Mouse (Mus musculus): Measurements from ENCODE around the gene Rnf152. TPM values are rescaled to one million over a fixed set of nuclear protein-coding genes. Genes with fewer than 3 reads are reported as not detected.

Rnf152 gene
- total and polyA plus RNA-seq, 3 experiments, result under 0.01 TPM; not detected in 2

DNA sequence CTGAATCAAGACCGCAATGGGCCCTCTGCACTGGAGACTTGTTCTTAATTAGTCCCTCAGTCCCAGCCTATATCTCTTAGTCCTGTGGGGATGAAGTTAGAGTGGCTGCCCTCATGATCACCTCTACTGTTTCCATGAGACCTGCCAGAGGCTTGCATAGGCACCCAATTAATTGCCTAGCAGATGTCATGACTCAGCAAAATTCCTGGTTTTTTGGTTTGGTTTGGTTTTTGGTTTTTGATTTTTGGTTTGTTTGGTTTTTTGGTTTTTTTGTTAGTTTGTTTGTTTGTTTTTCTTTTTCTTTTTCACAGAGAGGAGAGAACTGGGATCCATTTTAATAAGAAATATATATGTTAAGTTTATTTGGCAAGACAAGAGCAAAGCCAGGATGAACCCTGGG lies 28.7 kb downstream of the Rnf152 start:
- Histone ChIP-seq H3K4me1 (ENCODE audit: control insufficient read depth in 1 of 2, insufficient read depth in 2 of 2) (no peaks in the 10 kb centered on the region), H3K27me3 (replicated peaks) (peaks cover 73% of the 10 kb centered on the region), H3K9me3 (replicated peaks; ENCODE audit: low read length) (no peaks in the 10 kb centered on the region), H3K36me3 (replicated peaks in 1 of 2; ENCODE audit: control insufficient read depth in 1 of 2, insufficient read depth in 1 of 2, low read length in 1 of 2) (no peaks in the 10 kb centered on the region), H3K27ac (ENCODE audit: insufficient read depth, low read depth) (no peak overlapping the region), H3K79me2 (replicated peaks; ENCODE audit: control insufficient read depth, extremely low read depth, insufficient read depth, poor library complexity, severe bottlenecking) (no peaks in the 10 kb centered on the region), H3K4me3 (replicated peaks in 1 of 3; ENCODE audit: low read depth in 2 of 3, low read length in 2 of 3, poor library complexity in 1 of 3) (no peak overlapping the region), H3K9ac (ENCODE audit: insufficient read depth, low read depth) (no peak overlapping the region), H3K4me2 (ENCODE audit: insufficient read depth, low read depth, poor library complexity, severe bottlenecking) (no peak overlapping the region)
- no peak for TF ChIP-seq MEF2A (IDR thresholded peaks at IDR 0.05; ENCODE audit: borderline replicate concordance, low read depth, low read length)
- peak; percentile 83 for TF ChIP-seq MAFK (IDR thresholded peaks at IDR 0.05; ENCODE audit: insufficient replicate concordance, low read length)
- no peak for TF ChIP-seq ZNF384 (IDR thresholded peaks at IDR 0.05; ENCODE audit: low read depth, low read length)
- no peak for TF ChIP-seq USF2 (conservative IDR thresholded peaks at IDR 0.05; ENCODE audit: low read depth, low read length)
- no peak for TF ChIP-seq JUND (conservative IDR thresholded peaks at IDR 0.05; ENCODE audit: low read depth, low read length)
- dilution Hi-C loops (cut with MboI; ENCODE audit: extremely low pct_ligation_motif_present, extremely low pct_unique_long_range_greater_than_20kb, low sequenced_read_pairs), result no loop called here
- DNase-seq (ENCODE audit: extremely low read depth), result no peak
- in situ Hi-C loops (cut with MboI; ENCODE audit: low pct_ligation_motif_present, low pct_unique_long_range_greater_than_20kb, low sequenced_read_pairs), result no loop called here

DNA sequence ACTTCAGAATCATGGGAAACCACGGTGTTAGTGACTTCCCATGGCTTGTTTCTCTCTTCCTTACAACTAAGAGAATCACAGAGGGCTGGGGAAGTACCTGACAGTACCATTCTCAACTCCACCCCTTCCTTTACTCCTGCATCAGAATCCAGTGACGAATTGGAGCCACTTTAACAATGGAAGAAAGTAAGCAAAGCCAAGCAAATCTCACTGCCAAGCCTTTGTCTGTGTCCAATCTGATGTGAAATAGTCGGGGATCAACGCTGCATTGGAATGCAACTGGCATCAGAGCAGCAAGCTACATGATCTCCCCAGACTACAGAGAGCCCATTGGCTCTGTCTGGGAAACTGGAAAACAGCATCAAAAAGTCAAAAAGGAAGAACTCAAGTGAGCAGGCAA lies 31.9 kb downstream of the Rnf152 start:
- dilution Hi-C loops (cut with MboI; ENCODE audit: extremely low pct_ligation_motif_present, extremely low pct_unique_long_range_greater_than_20kb, low sequenced_read_pairs) (no loop called here), in situ Hi-C loops (cut with MboI; ENCODE audit: low pct_ligation_motif_present, low pct_unique_long_range_greater_than_20kb, low sequenced_read_pairs) (no loop called here)
- Histone ChIP-seq H3K4me1 (ENCODE audit: control insufficient read depth in 1 of 2, insufficient read depth in 2 of 2) (no peaks in the 10 kb centered on the region), H3K9ac (ENCODE audit: insufficient read depth, low read depth) (no peak overlapping the region), H3K27me3 (replicated peaks) (peaks cover 66% of the 10 kb centered on the region), H3K27ac (ENCODE audit: insufficient read depth, low read depth) (no peak overlapping the region), H3K9me3 (replicated peaks; ENCODE audit: low read length) (no peaks in the 10 kb centered on the region), H3K79me2 (replicated peaks; ENCODE audit: control insufficient read depth, extremely low read depth, insufficient read depth, poor library complexity, severe bottlenecking) (no peaks in the 10 kb centered on the region), H3K36me3 (replicated peaks in 1 of 2; ENCODE audit: control insufficient read depth in 1 of 2, insufficient read depth in 1 of 2, low read length in 1 of 2) (no peaks in the 10 kb centered on the region), H3K4me2 (ENCODE audit: insufficient read depth, low read depth, poor library complexity, severe bottlenecking) (no peak overlapping the region), H3K4me3 (replicated peaks in 1 of 3; ENCODE audit: low read depth in 2 of 3, low read length in 2 of 3, poor library complexity in 1 of 3) (no peak overlapping the region)
- TF ChIP-seq SMC3 (IDR thresholded peaks at IDR 0.05; ENCODE audit: low read depth, low read length) (no peak), RCOR1 (conservative IDR thresholded peaks at IDR 0.05; ENCODE audit: low read depth, low read length) (no peak), MXI1 (IDR thresholded peaks at IDR 0.05; ENCODE audit: low read depth, low read length) (no peak), KAT2A (IDR thresholded peaks at IDR 0.05; ENCODE audit: insufficient replicate concordance, low read length) (no peak), TCF12 (IDR thresholded peaks at IDR 0.05; ENCODE audit: low read depth, low read length) (no peak), MEF2A (IDR thresholded peaks at IDR 0.05; ENCODE audit: borderline replicate concordance, low read depth, low read length) (no peak), MAFK (IDR thresholded peaks at IDR 0.05; ENCODE audit: insufficient replicate concordance, low read length) (no peak), MAX (IDR thresholded peaks at IDR 0.05; ENCODE audit: low read length) (no peak), POLR2A (IDR thresholded peaks at IDR 0.05; ENCODE audit: low read depth, low read length) (no peak), ELF1 (IDR thresholded peaks at IDR 0.05; ENCODE audit: low read depth, low read length) (no peak), MAZ (IDR thresholded peaks at IDR 0.05; ENCODE audit: low read depth, low read length) (no peak), CTCF (conservative IDR thresholded peaks at IDR 0.05 in 1 of 2, IDR thresholded peaks at IDR 0.05 in 1 of 2; ENCODE audit: low read depth in 2 of 2, low read length in 2 of 2) (no peak), ZNF384 (IDR thresholded peaks at IDR 0.05; ENCODE audit: low read depth, low read length) (no peak), NELFE (IDR thresholded peaks at IDR 0.05; ENCODE audit: low read depth, low read length) (no peak), TBP (conservative IDR thresholded peaks at IDR 0.05; ENCODE audit: low read depth, low read length) (no peak), BHLHE40 (IDR thresholded peaks at IDR 0.05; ENCODE audit: low read depth, low read length) (no peak)
- DNase-seq (ENCODE audit: extremely low read depth), result no peak

Data from CH12.LX (cell line).